Mouse (Mus musculus): Measurements from ENCODE around the gene Olfr1170.

DNA sequence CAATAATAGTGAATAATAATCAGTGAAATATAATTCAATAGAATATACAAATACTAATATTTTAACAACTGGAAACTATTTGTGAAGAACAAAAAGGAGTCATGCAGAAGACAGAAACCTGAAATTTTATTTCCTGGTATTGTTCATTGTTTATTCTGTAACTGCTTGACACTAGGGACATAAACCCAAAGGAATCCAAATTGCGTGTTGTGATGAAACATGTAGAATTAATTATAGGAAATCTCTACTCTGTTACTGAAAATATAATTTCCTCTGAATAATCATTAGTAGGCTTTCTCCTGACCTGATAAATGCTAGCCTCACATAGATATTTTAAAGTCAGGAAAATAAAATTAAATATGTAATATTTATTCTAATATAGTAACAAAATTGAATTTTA, at the start of gene Olfr1170:
- no peak for TF ChIP-seq CTCF (IDR thresholded peaks at IDR 0.05; ENCODE audit: borderline replicate concordance, control insufficient read depth, extremely low read depth, insufficient read depth, low read length, poor library complexity)
- no peak for TF ChIP-seq POLR2A (IDR thresholded peaks at IDR 0.05; ENCODE audit: control insufficient read depth, extremely low read depth, insufficient read depth, low read length, poor library complexity)
